Mouse (Mus musculus) induced T-regulatory cell, adult 2 months (primary cell): ENCODE data around the gene Rgs6.

Experiments
- DNase-seq: peaks from one replicate; pipeline ENCODE4 v3.0.0-alpha.2; 2012; ENCODE audit warnings: low read depth

Gene Rgs6

DNA sequence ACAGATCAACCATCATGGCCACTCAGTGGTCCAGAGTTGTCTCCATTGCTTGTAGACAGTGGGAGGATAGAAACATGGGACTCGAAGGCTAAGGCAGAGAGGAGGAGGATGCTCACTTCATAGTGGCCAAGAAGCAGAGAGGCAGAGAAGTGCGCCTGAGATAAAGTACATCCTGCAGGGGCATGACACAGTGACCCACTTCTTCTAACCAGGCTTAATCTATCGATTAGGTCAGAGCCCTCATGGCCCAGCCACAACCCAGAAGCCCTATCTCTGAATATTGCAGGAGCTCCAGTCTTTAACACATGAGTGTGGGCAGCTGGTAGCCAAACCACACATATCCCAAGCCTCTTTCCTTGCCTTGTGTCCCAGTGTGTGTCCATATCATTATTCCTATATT, 385.7 kb downstream of the Rgs6 start:
- DNase-seq, result no peak

GRCm38 (mm10) chr12:82978275-82978674, 390.2 kb downstream of the Rgs6 start:
- no peak for DNase-seq

- no peak for DNase-seq
These were observed 394.6 kb downstream of the Rgs6 start for GRCm38 (mm10) chr12:82982716-82983115.

DNA sequence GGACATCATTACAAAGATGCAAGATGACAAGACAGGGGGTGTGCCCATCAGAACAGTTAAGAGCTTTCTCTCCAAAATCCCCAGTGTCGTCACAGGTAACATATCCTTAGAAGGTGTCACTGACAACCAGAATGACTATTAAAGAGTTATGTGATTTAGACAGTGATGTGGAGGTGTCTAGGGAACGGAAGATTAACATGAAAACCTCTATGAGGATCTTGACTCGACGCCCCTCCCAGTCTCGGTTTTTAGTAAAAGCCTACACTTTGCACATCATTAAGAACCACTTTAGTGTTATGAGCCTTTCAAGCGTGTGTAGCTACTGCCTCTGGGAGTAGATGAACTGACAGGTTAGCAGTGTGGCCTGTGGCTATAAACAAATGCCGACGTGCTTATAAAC, 397.2 kb downstream of the Rgs6 start:
- peak; percentile 1 for DNase-seq

- DNase-seq, result no peak
These were observed 399.6 kb downstream of the Rgs6 start for GRCm38 (mm10) chr12:82987661-82988060.

DNA sequence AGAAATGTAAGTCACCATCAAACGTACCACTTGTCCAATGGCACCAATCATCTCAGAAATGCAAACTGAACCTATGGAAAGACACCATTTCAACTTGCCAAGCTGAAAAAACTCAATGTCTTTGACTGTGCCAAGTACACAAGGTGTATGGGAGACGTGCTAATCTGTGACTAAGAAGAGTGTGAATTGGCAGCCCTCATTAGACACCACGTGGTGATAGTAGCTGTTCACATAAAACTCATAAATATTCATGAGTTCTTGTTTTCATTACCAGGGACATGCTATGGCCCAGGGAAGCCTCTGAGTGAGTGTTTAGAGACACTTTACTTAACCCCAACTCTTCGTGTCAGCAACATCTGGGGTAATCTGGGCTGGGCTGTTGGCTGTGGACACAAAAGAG, 405.8 kb downstream of the Rgs6 start:
- no peak for DNase-seq

GRCm38 (mm10) chr12:82996775-82997174, 408.7 kb downstream of the Rgs6 start:
- no peak for DNase-seq

DNA sequence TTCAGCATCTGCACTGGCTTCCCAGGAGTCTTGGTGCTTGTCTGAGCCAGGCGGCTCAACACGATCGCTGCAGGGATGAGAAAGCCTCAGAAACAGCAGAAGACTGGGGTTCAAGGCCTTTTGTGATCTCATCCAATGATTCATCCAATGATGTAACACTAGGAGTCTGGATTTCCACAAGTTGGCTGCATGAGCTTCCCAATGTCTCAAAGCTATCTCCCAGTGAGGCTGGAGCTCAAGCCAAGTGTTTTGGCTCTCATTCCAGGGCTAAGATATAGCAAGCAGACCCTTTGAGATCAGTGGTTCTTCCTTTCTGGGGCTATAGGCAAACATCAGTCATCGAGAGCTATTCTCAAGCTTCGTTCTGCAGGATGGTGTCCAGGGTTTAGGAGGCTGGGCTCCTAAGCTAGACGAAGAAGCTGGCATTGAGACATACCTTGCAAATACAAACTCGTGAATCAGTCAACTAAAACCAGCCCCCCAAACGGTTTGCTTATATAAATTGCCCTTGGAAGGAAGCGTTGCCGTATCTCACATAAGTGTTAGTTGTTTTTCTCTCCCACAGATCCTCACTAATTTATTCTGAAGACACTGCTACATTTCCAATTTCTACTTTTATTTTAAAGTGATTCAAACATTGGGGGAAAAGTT, 410.7 kb downstream of the Rgs6 start:
- DNase-seq, result no peak

- DNase-seq, result no peak
These were observed 411.4 kb downstream of the Rgs6 start for GRCm38 (mm10) chr12:82999333-83000032.

DNA sequence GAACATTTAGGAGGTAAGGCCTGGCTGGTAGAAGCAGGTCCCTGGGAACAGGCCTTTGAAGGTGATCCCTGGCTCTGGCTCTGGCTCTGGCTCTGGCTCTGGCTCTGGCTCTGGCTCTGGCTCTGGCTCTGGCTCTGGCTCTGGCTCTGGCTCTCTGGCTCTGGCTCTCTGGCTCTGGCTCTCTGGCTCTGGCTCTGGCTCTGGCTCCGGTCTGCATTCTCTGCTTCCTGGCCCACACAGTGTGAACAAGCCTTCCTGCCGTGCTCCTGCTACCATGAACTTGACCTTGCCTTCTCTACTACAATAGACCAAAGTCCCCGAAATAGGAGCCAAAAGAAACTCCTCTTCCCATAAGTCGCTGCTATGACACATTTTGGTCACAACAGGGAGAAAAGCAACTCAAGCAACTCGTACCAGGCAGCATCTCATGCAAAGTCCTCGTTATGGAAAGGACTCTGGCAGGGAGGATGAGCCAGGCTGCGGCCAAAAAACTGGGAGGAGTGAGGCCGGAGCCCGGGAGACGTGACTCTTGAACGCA, 412.0 kb downstream of the Rgs6 start:
- no peak for DNase-seq

- no peak for DNase-seq
These were observed 412.9 kb downstream of the Rgs6 start for GRCm38 (mm10) chr12:83000957-83001356.

DNA sequence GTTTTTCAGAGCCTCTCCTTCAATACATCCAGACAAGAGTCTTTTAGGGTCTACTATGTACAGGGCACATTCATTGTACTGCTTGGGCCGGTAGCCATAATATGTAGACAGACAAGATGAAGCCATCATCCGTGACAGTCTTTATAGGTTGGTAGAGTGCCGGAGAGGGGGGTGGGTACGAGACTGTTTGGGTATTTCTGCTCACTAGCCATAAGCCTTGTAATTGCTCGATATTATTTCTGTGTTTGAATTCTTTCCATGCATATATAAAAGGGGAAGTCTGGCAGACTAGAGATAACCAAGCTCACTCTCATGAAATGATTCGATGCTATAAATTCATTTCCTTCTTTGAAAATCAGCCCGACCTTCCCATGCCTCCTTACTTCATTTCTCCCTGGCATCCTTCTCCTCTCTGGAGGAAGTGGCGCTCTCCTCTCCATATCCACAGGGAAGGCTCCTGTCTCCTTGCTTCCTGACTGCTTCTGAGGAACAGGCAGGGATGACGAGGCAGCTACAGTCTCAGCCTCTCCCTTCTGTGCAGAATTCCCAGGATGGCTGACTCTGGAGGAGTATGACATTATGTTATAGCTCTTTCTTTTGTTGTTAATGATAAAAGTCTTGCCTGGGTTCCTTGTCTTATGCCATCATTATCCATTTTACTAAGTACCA, 416.1 kb downstream of the Rgs6 start:
- DNase-seq, result no peak

GRCm38 (mm10) chr12:83011056-83011565, 423.0 kb downstream of the Rgs6 start:
- no peak for DNase-seq

- DNase-seq, result no peak
These were observed 426.0 kb downstream of the Rgs6 start for GRCm38 (mm10) chr12:83013918-83014691.

GRCm38 (mm10) chr12:83014848-83015247, 426.8 kb downstream of the Rgs6 start:
- peak; percentile 11 for DNase-seq

DNA sequence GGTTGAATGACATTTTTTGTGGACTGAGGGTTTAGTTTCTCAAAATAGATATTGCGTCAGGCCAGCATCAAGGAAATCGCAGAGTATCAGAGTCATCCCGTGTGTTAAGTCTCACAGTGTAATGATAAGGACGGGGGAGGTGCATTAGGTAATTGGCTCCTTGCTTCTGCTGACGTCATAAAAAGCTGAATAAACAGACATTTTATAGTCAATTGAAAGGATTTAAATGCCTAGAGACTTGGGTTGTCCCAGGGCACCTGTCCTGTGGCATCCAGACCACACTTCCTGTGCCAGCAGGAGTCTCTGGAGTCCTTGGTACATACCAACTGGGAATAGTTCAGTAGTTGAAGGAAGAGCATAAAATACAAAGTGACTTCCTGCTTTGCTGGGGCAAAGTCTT, 427.3 kb downstream of the Rgs6 start:
- no peak for DNase-seq

- no peak for DNase-seq
These were observed 428.4 kb downstream of the Rgs6 start for GRCm38 (mm10) chr12:83016486-83016885.

- peak; percentile 81 for DNase-seq
These were observed 429.9 kb downstream of the Rgs6 start for GRCm38 (mm10) chr12:83018005-83018404.

DNA sequence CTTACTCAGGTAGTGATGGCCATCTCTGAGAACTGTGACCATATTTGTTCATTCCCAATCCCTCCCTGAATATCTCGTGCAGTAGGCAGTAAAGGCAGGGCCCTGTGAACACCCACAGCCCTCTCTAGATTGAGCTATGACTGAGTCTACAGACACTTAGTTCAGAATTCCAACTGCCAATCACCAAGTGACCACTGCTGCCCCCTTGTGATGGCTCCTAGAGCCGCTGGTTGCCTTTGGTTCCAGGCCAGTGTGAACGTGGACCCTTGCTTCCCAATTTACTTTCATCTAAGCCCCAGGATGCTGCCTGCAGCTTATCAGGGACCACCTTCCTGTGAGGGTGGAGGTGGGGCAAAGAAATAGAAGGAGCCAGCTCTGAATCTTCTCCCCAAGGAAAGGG, 438.9 kb downstream of the Rgs6 start:
- DNase-seq, result peak; percentile 3

DNA sequence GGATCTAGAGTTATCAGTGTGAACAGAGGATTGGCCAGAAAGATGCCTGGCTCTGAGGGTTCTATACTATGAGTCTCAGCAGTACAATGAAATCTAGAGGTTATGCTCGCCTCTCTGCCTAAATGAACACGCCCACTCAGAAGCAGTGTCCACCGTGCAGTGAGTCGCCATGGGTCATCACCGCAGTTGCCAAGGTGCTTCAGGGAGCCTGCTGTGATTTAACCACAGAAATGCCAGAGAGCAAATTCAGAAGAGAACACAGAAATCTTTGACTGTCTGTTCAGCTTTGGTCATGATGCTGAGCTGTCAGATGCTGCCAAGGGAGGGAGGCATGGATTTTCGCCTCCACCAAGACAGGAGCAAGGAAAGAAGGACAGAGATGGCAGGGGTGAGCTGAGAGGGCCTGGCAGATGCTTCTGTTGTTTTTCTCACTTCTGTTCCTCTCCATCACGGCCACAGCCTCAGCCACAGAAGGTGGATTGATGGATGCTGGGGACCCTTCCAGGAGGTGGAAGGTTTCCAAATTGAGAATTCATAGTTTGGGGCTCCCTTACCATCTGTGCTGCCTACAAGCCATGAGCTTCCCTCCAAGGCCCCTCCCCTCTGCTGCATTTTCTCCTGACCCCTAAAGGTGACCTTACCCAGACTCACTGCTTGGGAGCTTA, 445.2 kb downstream of the Rgs6 start:
- DNase-seq, result no peak

DNA sequence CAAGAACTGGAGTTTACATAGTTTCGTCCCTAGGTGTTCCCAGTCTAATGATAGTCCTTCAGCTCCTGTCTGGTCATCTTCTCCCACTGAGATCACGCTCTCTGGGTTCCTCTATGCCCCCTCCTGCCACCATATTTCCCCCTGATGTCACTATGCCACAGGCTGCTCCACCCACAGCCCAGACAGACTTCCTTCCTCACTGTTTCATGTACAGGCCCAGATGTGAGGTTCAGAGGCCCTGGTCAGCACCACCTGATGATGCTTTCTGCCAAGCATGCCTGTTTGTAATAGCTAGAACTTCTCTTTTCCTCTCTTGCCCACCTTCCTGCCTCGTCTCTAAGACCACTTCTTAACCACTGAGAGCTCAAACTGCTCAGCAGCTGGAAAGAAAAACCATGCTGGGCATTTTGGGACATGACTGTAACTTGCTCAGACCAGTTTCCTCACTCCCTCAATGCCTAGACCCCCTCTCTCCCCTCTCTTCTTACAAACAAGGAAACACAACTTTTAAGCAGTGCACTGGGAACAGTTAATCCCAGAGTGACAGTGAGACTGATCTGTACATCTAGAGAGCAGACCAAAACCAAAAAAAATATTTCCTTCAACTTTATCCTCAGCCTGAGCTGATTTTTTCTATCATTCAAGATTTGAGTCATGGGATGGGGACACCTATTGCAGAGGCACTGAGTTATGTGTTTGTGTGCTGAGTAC, 446.9 kb downstream of the Rgs6 start:
- no peak for DNase-seq
